Mouse (Mus musculus) midbrain, postnatal 0 days (tissue): Measurements from ENCODE around the gene Adgre5. TPM values are rescaled to one million over a fixed set of nuclear protein-coding genes. Genes with fewer than 3 reads are reported as not detected.
A peak's percentile ranks its signal among the peaks of the same experiment; 100 is the strongest.

ENCODE experiments used
- ATAC-seq: fragments of 200-750 bp; cut with Nextera tagmentation; 2 replicates; pipeline ENCODE4 v1.8.0; 2017; ENCODE audit warnings: moderate number of reproducible peaks, mild to moderate bottlenecking, moderate TSS enrichment, moderate library complexity; ENCODE audit not compliant: low FRiP score
- DNase-seq: peaks from one replicate; pipeline ENCODE4 v3.0.0-alpha.2; 2015; ENCODE audit warnings: low spot score
- H3K27ac ChIP-seq: fragments of 300-500 bp; sonication (generic); 2 replicates; pipeline ENCODE4 v1.5.1; 2014; ENCODE audit warnings: low read depth, mild to moderate bottlenecking, low read length, mixed read lengths
- H3K27me3 ChIP-seq: fragments of 300-500 bp; sonication (generic); 2 replicates; pipeline ENCODE4 v1.6.1; 2014; ENCODE audit warnings: low read length, control low read depth, mixed read lengths; ENCODE audit not compliant: insufficient read depth
- H3K36me3 ChIP-seq: fragments of 300-500 bp; sonication (generic); 2 replicates; pipeline ENCODE4 v1.6.1; 2014; ENCODE audit warnings: low read length, control low read depth, mixed read lengths; ENCODE audit not compliant: insufficient read depth
- H3K4me1 ChIP-seq: fragments of 300-500 bp; sonication (generic); 2 replicates; pipeline ENCODE4 v1.6.1; 2014; ENCODE audit warnings: mild to moderate bottlenecking, control low read depth, antibody characterized with exemption, low read length, mixed read lengths; ENCODE audit not compliant: insufficient read depth
- H3K4me2 ChIP-seq: fragments of 300-500 bp; sonication (generic); 2 replicates; pipeline ENCODE4 v1.6.1; 2014; ENCODE audit warnings: low read depth, mild to moderate bottlenecking, low read length, mixed read lengths; ENCODE audit not compliant: poor library complexity, severe bottlenecking
- H3K4me3 ChIP-seq: fragments of 300-500 bp; sonication (generic); 2 replicates; pipeline ENCODE4 v1.5.1; 2014; ENCODE audit warnings: low read depth, mild to moderate bottlenecking, low read length, moderate library complexity
- H3K9ac ChIP-seq: fragments of 300-500 bp; sonication (generic); replicated peaks from 2 replicates; pipeline ENCODE4 v1.6.1; 2014; ENCODE audit warnings: mild to moderate bottlenecking, low read length, moderate library complexity, mixed read lengths; ENCODE audit not compliant: poor library complexity, severe bottlenecking
- H3K9me3 ChIP-seq: fragments of 300-500 bp; sonication (generic); 2 replicates; pipeline ENCODE4 v1.6.1; 2016; ENCODE audit warnings: low read length, control low read depth
- CTCF ChIP-seq: IDR thresholded peaks from 2 replicates; pipeline ENCODE4 v1.5.1; 2016; ENCODE audit warnings: antibody characterized with exemption, mild to moderate bottlenecking
- WGBS: fragments of 180-500 bp; shearing (Covaris S2); extraction: QIAGEN DNeasy Blood & Tissue Kit; methylation state at CpG from one replicate; pipeline ENCODE4 v1.1.7; 2014; 5-methylcytosine and 5-hydroxymethylcytosine counted together
- polyA plus RNA-seq: library from polyadenylated mRNA; unstranded; fragments of >200 nt; fragmentation: Nextera tagmentation; extraction: Ambion mirVana; gene quantifications from 2 replicates; pipeline ENCODE4 v1.2.1, GENCODE M21; 2015
- total RNA-seq: library from RNA; depleted of rRNA; stranded (reverse); fragments of >200 nt; gene quantifications from 2 replicates; pipeline ENCODE4 v1.2.3, GENCODE M21; 2014

Gene Adgre5
- total and polyA plus RNA-seq, 2 experiments from 2014 or later: 8.3 to 24.3 TPM

- Histone ChIP-seq H3K4me3 (no peak overlapping the region), H3K27me3 (no peaks in the 10 kb centered on the region), H3K4me1 (no peaks in the 10 kb centered on the region), H3K36me3 (no peaks in the 10 kb centered on the region), H3K9ac (no peak overlapping the region), H3K9me3 (no peaks in the 10 kb centered on the region), H3K4me2 (no peak overlapping the region), H3K27ac (no peak overlapping the region)
- DNase-seq: no peak
- no peak for TF ChIP-seq CTCF
- 72% methylated on average over 2 of the region's 2 CpGs for WGBS
- no peak for ATAC-seq
These were observed 18.2 kb upstream of the Adgre5 start for GRCm38 (mm10) chr8:83759231-83759759.

- Histone ChIP-seq H3K9me3 (no peaks in the 10 kb centered on the region), H3K27me3 (no peaks in the 10 kb centered on the region), H3K4me2 (no peak overlapping the region), H3K4me3 (no peak overlapping the region), H3K36me3 (no peaks in the 10 kb centered on the region), H3K4me1 (no peaks in the 10 kb centered on the region), H3K9ac (no peak overlapping the region), H3K27ac (no peak overlapping the region)
- ATAC-seq (no peak), DNase-seq (no peak)
- WGBS: 69% methylated on average over 5 of the region's 5 CpGs
- TF ChIP-seq CTCF: no peak
These were observed 17.2 kb upstream of the Adgre5 start for GRCm38 (mm10) chr8:83758298-83758697.

- WGBS: 81% methylated on average over 6 of the region's 6 CpGs
- no peak for TF ChIP-seq CTCF
- DNase-seq: no peak
- Histone ChIP-seq H3K4me3 (no peak overlapping the region), H3K9me3 (no peaks in the 10 kb centered on the region), H3K36me3 (no peaks in the 10 kb centered on the region), H3K4me2 (no peak overlapping the region), H3K27me3 (no peaks in the 10 kb centered on the region), H3K4me1 (no peaks in the 10 kb centered on the region), H3K27ac (no peak overlapping the region), H3K9ac (no peak overlapping the region)
- no peak for ATAC-seq
These were observed 16.0 kb upstream of the Adgre5 start for GRCm38 (mm10) chr8:83757084-83757607.

DNA sequence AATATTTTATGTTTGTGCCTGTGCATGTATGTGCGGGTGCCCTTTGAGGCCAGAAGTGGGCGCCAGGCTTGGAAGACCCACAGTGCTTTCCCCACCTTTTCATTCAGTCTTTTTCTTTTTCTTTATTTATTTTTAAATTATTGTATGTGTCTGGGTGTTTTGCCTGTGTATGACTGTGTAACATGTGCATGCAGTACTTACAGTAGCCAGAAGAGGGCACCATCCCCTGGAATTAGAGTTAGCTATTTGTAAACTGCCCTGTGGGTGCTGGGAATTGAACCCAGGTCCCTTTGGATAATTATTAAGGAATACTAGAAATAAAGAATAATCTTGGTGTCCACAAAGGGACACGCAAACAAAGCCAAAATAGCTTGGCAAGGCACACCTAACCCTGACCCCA lies 15.1 kb upstream of the Adgre5 start:
- WGBS: 97% methylated on average over 3 of the region's 3 CpGs
- Histone ChIP-seq H3K27me3 (no peaks in the 10 kb centered on the region), H3K9ac (no peak overlapping the region), H3K36me3 (no peaks in the 10 kb centered on the region), H3K27ac (no peak overlapping the region), H3K9me3 (no peaks in the 10 kb centered on the region), H3K4me3 (no peak overlapping the region), H3K4me1 (no peaks in the 10 kb centered on the region), H3K4me2 (no peak overlapping the region)
- no peak for DNase-seq
- TF ChIP-seq CTCF: peak; percentile 56
- no peak for ATAC-seq

GRCm38 (mm10) chr8:83754149-83754548 lies 13.0 kb upstream of the Adgre5 start:
- H3K27me3 ChIP-seq: no peaks in the 10 kb centered on the region
- H3K36me3 ChIP-seq: no peaks in the 10 kb centered on the region
- no peaks in the 10 kb centered on the region for H3K4me1 ChIP-seq
- H3K27ac ChIP-seq: no peak overlapping the region
- WGBS: 44% methylated on average over 3 of the region's 3 CpGs
- no peak for ATAC-seq
- no peak overlapping the region for H3K4me3 ChIP-seq
- no peak for DNase-seq
- TF ChIP-seq CTCF: peak; percentile 39
- H3K9me3 ChIP-seq: no peaks in the 10 kb centered on the region
- no peak overlapping the region for H3K4me2 ChIP-seq
- H3K9ac ChIP-seq: no peak overlapping the region

- no peaks in the 10 kb centered on the region for H3K36me3 ChIP-seq
- no peaks in the 10 kb centered on the region for H3K4me1 ChIP-seq
- DNase-seq: no peak
- 77% methylated on average over 9 of the region's 9 CpGs for WGBS
- H3K9ac ChIP-seq: no peak overlapping the region
- no peak overlapping the region for H3K4me2 ChIP-seq
- H3K4me3 ChIP-seq: no peak overlapping the region
- ATAC-seq: no peak
- H3K27ac ChIP-seq: no peak overlapping the region
- no peak for TF ChIP-seq CTCF
- no peaks in the 10 kb centered on the region for H3K27me3 ChIP-seq
- H3K9me3 ChIP-seq: no peaks in the 10 kb centered on the region
These were observed 8.1 kb upstream of the Adgre5 start for GRCm38 (mm10) chr8:83749265-83749664.
